Mouse (Mus musculus): ENCODE results near the gene Tent2.

GRCm38 (mm10) chr13:93136251-93136650, 55.9 kb downstream of the Tent2 start:
- TF ChIP-seq CTCF (IDR thresholded peaks at IDR 0.05; ENCODE audit: low read depth) (no peak), EP300 (IDR thresholded peaks at IDR 0.05; ENCODE audit: low read depth) (no peak)

Data from liver, embryonic 14.5 days (tissue).